Mouse (Mus musculus): ENCODE measurements around the gene Csad. TPM values are rescaled to one million over a fixed set of nuclear protein-coding genes. Genes with fewer than 3 reads are reported as not detected.
"Not testable (repeated sequence)": the region's sequence is repeated elsewhere in the genome, so short reads cannot be mapped to it uniquely, and the experiment has no call there.

Gene Csad
- polyA plus RNA-seq, 1 experiment: 181 TPM

DNA sequence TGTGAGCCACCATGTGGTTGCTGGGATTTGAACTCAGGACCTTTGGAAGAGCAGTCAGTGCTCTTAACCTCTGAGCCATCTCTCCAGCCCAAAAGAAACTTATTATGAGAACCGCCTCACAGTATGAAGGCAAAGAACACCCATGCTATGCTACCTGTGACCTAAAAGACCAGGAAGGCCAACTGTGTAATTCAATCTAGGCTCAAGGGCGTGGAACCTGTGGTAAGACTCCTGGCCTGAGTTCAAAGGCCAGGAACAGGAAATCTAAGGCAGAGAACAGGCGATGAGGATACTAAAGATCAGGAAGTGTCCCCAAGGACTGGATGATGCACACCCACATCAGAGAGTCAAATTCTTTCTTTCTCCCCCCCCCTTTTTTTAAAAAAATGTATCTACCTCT is 30.9 kb downstream of the Csad start:
- Histone ChIP-seq H3K27ac (replicated peaks; ENCODE audit: low read depth, low read length) (no peak overlapping the region), H3K4me1 (ENCODE audit: control insufficient read depth, insufficient read depth, insufficient read length, low read length) (no peaks in the 10 kb centered on the region), H3K4me3 (ENCODE audit: insufficient read depth, low read depth, low read length) (no peak overlapping the region)

DNA sequence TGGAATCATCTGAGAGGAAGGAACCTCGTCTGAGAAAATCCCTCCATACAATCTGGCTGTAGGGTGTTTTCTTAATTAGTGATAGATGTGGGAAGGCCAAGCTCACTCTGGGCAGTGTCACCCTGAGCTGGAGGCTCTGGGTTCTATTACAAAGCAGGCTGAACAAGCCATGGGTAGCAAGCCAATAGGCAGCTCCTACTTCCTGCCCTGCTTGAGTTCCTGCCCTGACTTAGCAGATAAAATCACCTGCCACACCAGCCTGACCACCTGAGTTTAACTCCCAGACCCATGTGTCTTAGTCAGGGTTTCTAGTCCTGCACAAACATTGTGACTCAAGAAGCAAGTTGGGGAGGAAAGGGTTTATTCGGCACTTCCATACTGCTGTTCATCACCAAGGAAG is 35.5 kb downstream of the Csad start:
- Histone ChIP-seq H3K27ac (replicated peaks; ENCODE audit: low read depth, low read length) (no peak overlapping the region), H3K4me3 (ENCODE audit: insufficient read depth, low read depth, low read length) (no peak overlapping the region), H3K4me1 (ENCODE audit: control insufficient read depth, insufficient read depth, insufficient read length, low read length) (peaks cover 3% of the 10 kb centered on the region; the same call in 1 of the 2 replicates)

GRCm38 (mm10) chr15:102167620-102168021 is 36.9 kb downstream of the Csad start:
- Histone ChIP-seq H3K27ac (replicated peaks; ENCODE audit: low read depth, low read length) (no peak overlapping the region), H3K4me1 (ENCODE audit: control insufficient read depth, insufficient read depth, insufficient read length, low read length) (peaks cover 3% of the 10 kb centered on the region; the same call in 1 of the 2 replicates), H3K4me3 (ENCODE audit: insufficient read depth, low read depth, low read length) (no peak overlapping the region)

- Histone ChIP-seq H3K4me1 (ENCODE audit: control insufficient read depth, insufficient read depth, insufficient read length, low read length) (peaks cover 3% of the 10 kb centered on the region; the same call in 1 of the 2 replicates), H3K4me3 (ENCODE audit: insufficient read depth, low read depth, low read length) (no peak overlapping the region), H3K27ac (replicated peaks; ENCODE audit: low read depth, low read length) (no peak overlapping the region)
Observed at GRCm38 (mm10) chr15:102165468-102166100, 38.9 kb downstream of the Csad start.

DNA sequence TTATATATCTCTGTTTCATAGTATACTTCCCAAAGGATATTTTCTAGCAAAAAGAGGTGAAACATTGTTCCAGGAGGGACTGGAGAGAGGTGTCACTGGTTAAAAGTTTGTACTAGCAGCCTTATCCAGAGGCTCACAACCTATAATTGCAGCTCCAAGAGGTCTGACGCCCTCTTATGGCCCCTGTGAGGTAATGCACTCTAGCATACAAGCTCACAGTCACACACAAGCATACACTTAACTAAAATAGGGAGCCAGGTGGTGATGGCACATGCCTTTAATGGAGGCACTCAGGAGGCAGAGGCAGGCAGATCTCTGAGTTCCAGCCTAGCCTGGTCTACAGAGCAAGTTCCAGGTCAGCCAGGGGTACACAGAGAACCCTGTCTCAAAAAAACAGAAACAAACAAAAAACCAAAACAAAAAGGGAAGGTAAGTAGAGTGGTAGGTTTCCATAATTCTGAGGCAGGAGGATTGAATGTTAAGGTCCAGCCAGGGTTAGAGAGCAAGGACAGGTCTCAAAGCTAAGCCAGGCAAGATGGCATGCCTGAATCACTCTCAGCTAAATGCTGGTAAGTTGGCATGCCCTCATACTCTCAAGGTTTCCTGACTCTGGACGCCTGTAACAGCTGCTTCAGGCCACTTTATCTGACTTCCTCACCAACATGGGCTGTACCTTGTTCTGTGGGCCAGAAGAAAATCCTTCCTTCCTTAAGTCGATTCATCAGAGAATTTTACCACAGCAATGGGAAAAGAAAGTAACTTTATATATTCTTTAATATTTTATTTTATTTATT is 40.4 kb downstream of the Csad start:
- H3K4me3 ChIP-seq (ENCODE audit: insufficient read depth, low read depth, low read length): no peak overlapping the region

GRCm38 (mm10) chr15:102160415-102161060 is 44.0 kb downstream of the Csad start:
- Histone ChIP-seq H3K27ac (replicated peaks; ENCODE audit: low read depth, low read length) (no peak overlapping the region), H3K4me3 (ENCODE audit: insufficient read depth, low read depth, low read length) (no peak overlapping the region), H3K4me1 (ENCODE audit: control insufficient read depth, insufficient read depth, insufficient read length, low read length) (no peaks in the 10 kb centered on the region)

More for the DNA sequence above, 40.4 kb downstream of the Csad start:
- Histone ChIP-seq H3K27ac (replicated peaks; ENCODE audit: low read depth, low read length) (no peak overlapping the region), H3K4me1 (ENCODE audit: control insufficient read depth, insufficient read depth, insufficient read length, low read length) (peaks cover 3% of the 10 kb centered on the region; the same call in 1 of the 2 replicates)

GRCm38 (mm10) chr15:102156836-102157235 is 47.7 kb downstream of the Csad start:
- no peak overlapping the region for H3K4me3 ChIP-seq (ENCODE audit: insufficient read depth, low read depth, low read length)
- no peaks in the 10 kb centered on the region for H3K4me1 ChIP-seq (ENCODE audit: control insufficient read depth, insufficient read depth, insufficient read length, low read length)
- no peak overlapping the region for H3K27ac ChIP-seq (replicated peaks; ENCODE audit: low read depth, low read length)

DNA sequence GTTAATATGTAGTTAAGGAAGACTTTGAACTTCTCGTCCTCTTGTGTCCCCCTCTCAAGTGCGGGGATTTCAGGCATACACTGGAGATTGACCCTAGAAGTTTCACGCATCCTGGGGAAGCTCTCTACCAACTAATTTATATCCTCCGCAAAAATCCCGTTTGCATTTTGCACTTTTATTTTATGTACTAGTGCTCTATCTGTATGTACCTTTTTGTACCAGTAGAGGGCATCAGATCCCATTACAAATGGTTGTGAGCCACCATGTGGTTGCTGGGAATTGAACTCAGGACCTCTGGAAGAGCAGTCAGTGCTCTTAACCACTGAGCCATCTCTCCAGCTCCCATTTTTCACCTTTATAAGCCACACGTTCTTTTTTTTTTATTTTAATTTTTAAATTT is 49.5 kb downstream of the Csad start:
- not testable (repeated sequence) for H3K4me3 ChIP-seq (ENCODE audit: insufficient read depth, low read depth, low read length); H3K4me1 ChIP-seq (ENCODE audit: control insufficient read depth, insufficient read depth, insufficient read length, low read length); H3K27ac ChIP-seq (replicated peaks; ENCODE audit: low read depth, low read length)

DNA sequence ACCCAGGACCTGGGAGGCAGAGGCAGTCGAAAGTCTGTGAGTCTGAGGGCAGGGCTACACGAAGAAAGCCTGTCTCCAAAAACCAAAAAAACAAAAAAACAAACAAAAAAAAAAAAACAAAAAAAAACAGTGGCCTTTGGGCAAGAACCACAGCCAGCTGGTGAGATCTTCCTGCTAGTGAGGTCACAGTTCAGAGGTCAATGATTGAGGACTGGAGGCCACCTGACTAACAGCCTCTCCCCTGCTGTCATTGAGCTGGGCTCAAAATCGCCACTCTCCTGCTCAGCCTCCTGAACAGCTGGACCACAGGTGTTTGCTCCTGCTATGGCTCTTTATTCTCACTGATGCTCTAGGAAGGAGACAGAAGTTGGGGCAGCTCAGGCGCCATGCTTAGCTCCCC is 51.9 kb downstream of the Csad start:
- H3K27ac ChIP-seq (replicated peaks; ENCODE audit: low read depth, low read length): no peak overlapping the region
- no peak overlapping the region for H3K4me3 ChIP-seq (ENCODE audit: insufficient read depth, low read depth, low read length)

GRCm38 (mm10) chr15:102150301-102151135 is 54.0 kb downstream of the Csad start, which contains the start of gene Soat2:
TSS of gene Soat2 (plus strand) at chr15:102150526.
- Histone ChIP-seq H3K4me3 (ENCODE audit: insufficient read depth, low read depth, low read length) (no peak within 1 kb of the TSS), H3K4me1 (ENCODE audit: control insufficient read depth, insufficient read depth, insufficient read length, low read length) (no peaks in the 10 kb centered on the region), H3K27ac (replicated peaks; ENCODE audit: low read depth, low read length) (peak within 1 kb of the TSS; percentile 55; the same call in 1 of the 2 replicates)

More for the DNA sequence above, 51.9 kb downstream of the Csad start:
- H3K4me1 ChIP-seq (ENCODE audit: control insufficient read depth, insufficient read depth, insufficient read length, low read length): no peaks in the 10 kb centered on the region

GRCm38 (mm10) chr15:102149561-102149960 is 55.0 kb downstream of the Csad start:
- Histone ChIP-seq H3K4me1 (ENCODE audit: control insufficient read depth, insufficient read depth, insufficient read length, low read length) (no peaks in the 10 kb centered on the region), H3K27ac (replicated peaks; ENCODE audit: low read depth, low read length) (no peak overlapping the region), H3K4me3 (ENCODE audit: insufficient read depth, low read depth, low read length) (no peak overlapping the region)

GRCm38 (mm10) chr15:102147674-102148402 is 56.7 kb downstream of the Csad start:
- no peak overlapping the region for H3K27ac ChIP-seq (replicated peaks; ENCODE audit: low read depth, low read length)
- H3K4me3 ChIP-seq (ENCODE audit: insufficient read depth, low read depth, low read length): no peak overlapping the region
- H3K4me1 ChIP-seq (ENCODE audit: control insufficient read depth, insufficient read depth, insufficient read length, low read length): no peaks in the 10 kb centered on the region

- Histone ChIP-seq H3K4me1 (ENCODE audit: control insufficient read depth, insufficient read depth, insufficient read length, low read length) (no peaks in the 10 kb centered on the region), H3K27ac (replicated peaks; ENCODE audit: low read depth, low read length) (no peak overlapping the region), H3K4me3 (ENCODE audit: insufficient read depth, low read depth, low read length) (no peak overlapping the region)
Observed at GRCm38 (mm10) chr15:102146882-102147281, 57.6 kb downstream of the Csad start.

DNA sequence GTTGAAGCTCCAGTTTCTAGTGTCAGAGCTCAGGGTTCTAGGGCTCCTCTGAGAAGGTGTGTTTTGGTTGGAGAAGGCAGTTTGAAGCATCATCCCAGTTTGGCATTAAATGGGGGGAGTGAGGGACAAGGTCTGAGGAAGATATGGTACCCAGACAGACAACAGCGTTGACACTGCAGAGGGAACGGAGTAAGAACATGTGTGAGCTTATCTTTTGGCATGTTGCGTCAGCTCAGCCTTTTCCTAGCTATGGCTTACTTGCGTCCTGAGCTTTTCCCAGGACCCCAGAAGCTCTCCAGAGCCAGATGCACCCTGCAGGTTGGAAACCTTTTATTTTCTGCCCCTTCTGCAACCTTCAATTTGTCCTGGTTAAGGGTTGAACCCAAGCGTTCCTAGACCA is 58.4 kb downstream of the Csad start:
- no peak overlapping the region for H3K27ac ChIP-seq (replicated peaks; ENCODE audit: low read depth, low read length)
- H3K4me3 ChIP-seq (ENCODE audit: insufficient read depth, low read depth, low read length): no peak overlapping the region
- H3K4me1 ChIP-seq (ENCODE audit: control insufficient read depth, insufficient read depth, insufficient read length, low read length): no peaks in the 10 kb centered on the region

Data from brown adipose tissue, adult 24 weeks (tissue).